Mouse (Mus musculus) cerebellum, adult 2 months (tissue): Measurements from ENCODE around the gene Prpf19.

Source experiments
- CTCF ChIP-seq: fragments of 200-500 bp; IDR thresholded peaks from 2 replicates; pipeline ENCODE4 v1.5.1; 2011; ENCODE audit warnings: low read depth, mild to moderate bottlenecking, control low read depth, low read length, moderate library complexity, borderline replicate concordance; ENCODE audit not compliant: insufficient read depth
- POLR2A ChIP-seq: fragments of 200-500 bp; IDR thresholded peaks from 2 replicates; pipeline ENCODE4 v1.6.1; 2011; ENCODE audit warnings: low read length, control low read depth, borderline replicate concordance; ENCODE audit not compliant: insufficient read depth

DNA sequence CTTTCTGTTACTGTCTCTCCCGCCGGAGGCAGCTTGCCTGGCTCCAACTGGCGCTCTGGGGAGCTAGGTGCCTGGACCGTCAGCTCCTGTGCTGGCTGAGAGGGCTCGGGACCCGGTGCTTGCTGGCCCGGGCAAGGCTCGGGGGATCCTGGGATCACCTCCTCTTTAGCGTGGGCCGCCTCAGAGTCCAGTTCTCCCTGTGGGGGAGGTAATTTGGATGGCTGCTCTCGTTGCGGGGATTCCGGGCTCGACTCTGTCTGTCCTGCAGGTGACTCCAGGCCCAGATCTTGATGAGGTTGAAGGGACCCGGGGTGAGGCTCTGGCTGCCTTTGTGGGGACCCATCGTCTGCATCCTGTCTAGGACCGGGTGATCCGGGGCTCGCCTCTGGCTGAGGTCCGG, 53.4 kb downstream of the Prpf19 start:
- TF ChIP-seq POLR2A (no peak), CTCF (no peak)
